Mouse (Mus musculus) adrenal gland, postnatal 36 days (tissue): ENCODE data around the gene Lin52. TPM values are rescaled to one million over a fixed set of nuclear protein-coding genes. Genes with fewer than 3 reads are reported as not detected.

ENCODE experiments used
- DNase-seq, 2 experiments: peaks; one replicate each; pipeline ENCODE4 v3.0.0; 2021; ENCODE audit warnings: mixed read lengths in 1 of 2
- total RNA-seq, 2 experiments: library from RNA; stranded (reverse); gene quantifications; 2 replicates each; pipeline ENCODE4 v1.2.3; 2021

Lin52 gene
- total RNA-seq, 2 experiments from 2014 or later: 13.7 to 15.6 TPM

- no peak for DNase-seq
Measured at GRCm38 (mm10) chr12:84468701-84469100, 17.5 kb downstream of the Lin52 start.

- no peak for DNase-seq
Measured at GRCm38 (mm10) chr12:84478937-84479336, 27.7 kb downstream of the Lin52 start.

- no peak for DNase-seq
Measured at GRCm38 (mm10) chr12:84481251-84481650, 30.0 kb downstream of the Lin52 start.

GRCm38 (mm10) chr12:84482778-84483585, 31.8 kb downstream of the Lin52 start:
- no peak for DNase-seq

GRCm38 (mm10) chr12:84487324-84488056, 36.3 kb downstream of the Lin52 start:
- no peak for DNase-seq

- no peak for DNase-seq
Measured at GRCm38 (mm10) chr12:84496795-84497194, 45.6 kb downstream of the Lin52 start.

GRCm38 (mm10) chr12:84500528-84501263, 49.5 kb downstream of the Lin52 start:
- DNase-seq: no peak

- no peak for DNase-seq
Measured at GRCm38 (mm10) chr12:84501278-84501677, 50.1 kb downstream of the Lin52 start.

- DNase-seq: no peak
Measured at GRCm38 (mm10) chr12:84506856-84507255, 55.6 kb downstream of the Lin52 start.

- DNase-seq: peak; percentile 18 to 42
Measured at GRCm38 (mm10) chr12:84512016-84512415, 60.8 kb downstream of the Lin52 start.

GRCm38 (mm10) chr12:84515486-84515885, 64.3 kb downstream of the Lin52 start:
- no peak for DNase-seq

- DNase-seq: no peak
Measured at GRCm38 (mm10) chr12:84516642-84517041, 65.4 kb downstream of the Lin52 start.

- no peak for DNase-seq
Measured at GRCm38 (mm10) chr12:84518018-84518417, 66.8 kb downstream of the Lin52 start.

- DNase-seq: no peak
Measured at GRCm38 (mm10) chr12:84523728-84524127, 72.5 kb downstream of the Lin52 start.

GRCm38 (mm10) chr12:84524147-84525050, 73.2 kb downstream of the Lin52 start:
- no peak for DNase-seq

GRCm38 (mm10) chr12:84525422-84525821, 74.2 kb downstream of the Lin52 start:
- DNase-seq: no peak

- no peak for DNase-seq
Measured at GRCm38 (mm10) chr12:84530426-84530825, 79.2 kb downstream of the Lin52 start.

GRCm38 (mm10) chr12:84531906-84532829, 80.9 kb downstream of the Lin52 start:
- DNase-seq: no peak

- DNase-seq: peak; percentile 22 to 27
Measured at GRCm38 (mm10) chr12:84532830-84533199, 81.6 kb downstream of the Lin52 start.

GRCm38 (mm10) chr12:84533706-84534486, 82.7 kb downstream of the Lin52 start:
- DNase-seq: peak; percentile 77 to 82
